Mouse (Mus musculus): Measurements from ENCODE around the gene Rab37.

- TF ChIP-seq POLR2A (IDR thresholded peaks at IDR 0.05; ENCODE audit: insufficient read length, low read depth) (no peak), POLR2AphosphoS2 (IDR thresholded peaks at IDR 0.05; ENCODE audit: insufficient read length, low read depth) (no peak), REST (IDR thresholded peaks at IDR 0.05; ENCODE audit: insufficient read depth, insufficient read length) (no peak), TCF12 (IDR thresholded peaks at IDR 0.05; ENCODE audit: insufficient read depth, poor library complexity, severe bottlenecking) (no peak), MAX (IDR thresholded peaks at IDR 0.05; ENCODE audit: low read depth) (no peak), USF1 (IDR thresholded peaks at IDR 0.05; ENCODE audit: low read depth) (no peak), E2F4 (IDR thresholded peaks at IDR 0.05; ENCODE audit: insufficient read depth) (no peak)
Measured at GRCm38 (mm10) chr11:115101615-115102051, 10.4 kb downstream of the Rab37 start.

Measured in myocyte (in vitro differentiated cells).